Mouse (Mus musculus): ENCODE measurements around the gene Lipa. TPM values are rescaled to one million over a fixed set of nuclear protein-coding genes. Genes with fewer than 3 reads are reported as not detected.
A peak's percentile ranks its signal among the peaks of the same experiment; 100 is the strongest.

Lipa gene
- polyA plus RNA-seq, 1 experiment from 2014 or later: 48.0 TPM

DNA sequence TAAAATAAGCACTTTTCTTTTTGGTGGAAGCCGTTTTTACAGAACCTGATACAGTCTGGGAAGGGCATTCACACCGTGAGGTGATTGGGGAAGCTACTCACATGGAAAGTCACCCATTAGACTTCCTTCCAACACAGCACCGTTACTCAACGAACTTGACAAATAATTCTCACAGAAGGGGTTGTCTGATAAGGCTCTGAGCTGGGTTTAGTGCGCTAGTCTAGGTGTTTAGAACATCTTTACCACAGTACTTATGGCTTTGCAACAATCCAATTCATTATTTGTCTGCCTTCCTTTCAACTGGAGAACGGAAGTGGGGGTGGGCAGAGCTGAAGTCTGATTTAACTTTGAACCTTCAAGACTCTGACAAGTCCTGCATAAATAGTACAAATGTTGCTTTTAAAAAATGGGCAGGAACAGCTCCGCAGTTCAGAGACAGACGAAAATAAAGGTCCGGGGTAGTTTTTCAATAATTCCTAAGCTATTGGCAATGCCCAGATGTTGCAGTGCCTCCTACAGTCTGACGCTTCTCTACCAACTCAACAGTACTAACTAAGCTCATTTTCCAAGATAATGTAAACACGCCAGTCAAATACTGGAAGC, 852 bp downstream of the Lipa start:
- H3K4me2 ChIP-seq (ENCODE audit: low read length): peak overlapping the region; percentile 81
- no peaks in the 10 kb centered on the region for H3K36me3 ChIP-seq (ENCODE audit: insufficient read depth, low read length)
- H3K4me3 ChIP-seq (replicated peaks; ENCODE audit: low read depth, low read length): peak overlapping the region; percentile 73
- peak; percentile 53 for DNase-seq (ENCODE audit: low spot score)
- H3K4me1 ChIP-seq (replicated peaks; ENCODE audit: insufficient read depth, low read length): no peaks in the 10 kb centered on the region
- H3K9me3 ChIP-seq (replicated peaks; ENCODE audit: low read length): no peaks in the 10 kb centered on the region
- peak overlapping the region; percentile 64 for H3K9ac ChIP-seq (ENCODE audit: low read depth, low read length)
- H3K27me3 ChIP-seq (ENCODE audit: insufficient read depth, low read length): no peaks in the 10 kb centered on the region
- TF ChIP-seq CTCF (IDR thresholded peaks at IDR 0.05; ENCODE audit: low read depth): peak; percentile 46
- peak overlapping the region; percentile 9; the same call in 1 of the 2 replicates for H3K27ac ChIP-seq
- WGBS: 22% methylated on average over 11 of the region's 11 CpGs
- ATAC-seq (replicated peaks; ENCODE audit: low FRiP score, low read depth): no peak

DNA sequence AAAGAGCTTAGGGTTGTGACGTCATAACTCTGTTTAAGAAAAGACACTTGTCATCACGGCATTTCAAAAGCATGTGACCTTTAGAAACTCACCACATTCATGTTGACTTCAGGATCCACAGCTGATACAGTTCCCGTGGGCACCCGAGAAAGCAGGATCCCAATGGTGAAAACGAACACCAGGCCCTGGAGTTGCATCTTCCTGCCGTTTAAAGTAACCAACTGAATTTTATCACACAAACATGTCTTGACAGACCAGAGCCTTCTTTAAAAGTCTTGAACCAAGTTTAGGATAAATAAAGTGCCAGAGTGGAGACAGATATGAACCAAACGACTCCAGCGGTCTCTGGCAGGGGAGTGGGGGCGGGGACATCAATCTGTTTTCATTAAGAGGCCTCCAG, 2.6 kb downstream of the Lipa start:
- H3K4me3 ChIP-seq (replicated peaks; ENCODE audit: low read depth, low read length): no peak overlapping the region
- ATAC-seq (replicated peaks; ENCODE audit: low FRiP score, low read depth) (no peak), DNase-seq (ENCODE audit: low spot score) (no peak)
- no peaks in the 10 kb centered on the region for H3K27me3 ChIP-seq (ENCODE audit: insufficient read depth, low read length)
- H3K36me3 ChIP-seq (ENCODE audit: insufficient read depth, low read length): no peaks in the 10 kb centered on the region
- H3K9ac ChIP-seq (ENCODE audit: low read depth, low read length): no peak overlapping the region
- H3K9me3 ChIP-seq (replicated peaks; ENCODE audit: low read length): no peaks in the 10 kb centered on the region
- H3K27ac ChIP-seq: no peak overlapping the region
- TF ChIP-seq CTCF (IDR thresholded peaks at IDR 0.05; ENCODE audit: low read depth): no peak
- 61% methylated on average over 9 of the region's 9 CpGs for WGBS
- H3K4me1 ChIP-seq (replicated peaks; ENCODE audit: insufficient read depth, low read length): no peaks in the 10 kb centered on the region
- no peak overlapping the region for H3K4me2 ChIP-seq (ENCODE audit: low read length)

DNA sequence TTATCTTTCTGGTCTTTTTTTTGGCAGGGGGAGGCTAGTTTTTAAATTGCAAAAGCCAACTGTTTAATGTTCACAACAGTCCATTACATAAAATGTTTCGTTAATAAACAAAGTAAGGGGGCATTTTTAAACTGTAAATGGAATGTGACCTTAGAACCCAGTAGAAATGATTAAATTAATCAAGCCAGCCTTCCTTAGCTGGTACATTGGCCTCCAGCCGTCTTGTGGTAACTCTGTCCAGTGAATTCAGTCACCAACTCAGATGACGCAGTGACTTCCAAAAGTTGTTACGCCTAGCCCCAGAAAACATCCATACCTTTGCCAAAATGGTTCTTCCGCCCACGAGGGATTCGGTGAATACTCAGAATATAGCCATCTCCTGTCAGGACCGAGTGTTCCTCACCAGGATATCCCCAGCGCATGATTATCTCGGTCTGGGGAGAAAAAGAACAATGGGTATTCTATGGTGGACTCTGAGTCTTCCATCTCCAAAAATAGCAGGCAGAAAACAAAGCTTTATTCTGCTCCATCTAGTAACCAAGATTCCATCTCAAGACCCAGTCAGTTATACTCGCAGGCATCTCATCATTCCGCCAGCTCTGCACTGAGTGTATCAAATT, 4.1 kb downstream of the Lipa start:
- H3K27me3 ChIP-seq (ENCODE audit: insufficient read depth, low read length): no peaks in the 10 kb centered on the region
- no peak overlapping the region for H3K4me2 ChIP-seq (ENCODE audit: low read length)
- H3K4me1 ChIP-seq (replicated peaks; ENCODE audit: insufficient read depth, low read length): no peaks in the 10 kb centered on the region
- no peaks in the 10 kb centered on the region for H3K9me3 ChIP-seq (replicated peaks; ENCODE audit: low read length)
- DNase-seq (ENCODE audit: low spot score) (no peak), ATAC-seq (replicated peaks; ENCODE audit: low FRiP score, low read depth) (no peak)
- no peak for TF ChIP-seq CTCF (IDR thresholded peaks at IDR 0.05; ENCODE audit: low read depth)
- peaks cover 5% of the 10 kb centered on the region; the same call in 1 of the 2 replicates for H3K36me3 ChIP-seq (ENCODE audit: insufficient read depth, low read length)
- 84% methylated on average over 12 of the region's 12 CpGs for WGBS
- H3K9ac ChIP-seq (ENCODE audit: low read depth, low read length): no peak overlapping the region
- no peak overlapping the region for H3K27ac ChIP-seq
- no peak overlapping the region for H3K4me3 ChIP-seq (replicated peaks; ENCODE audit: low read depth, low read length)

DNA sequence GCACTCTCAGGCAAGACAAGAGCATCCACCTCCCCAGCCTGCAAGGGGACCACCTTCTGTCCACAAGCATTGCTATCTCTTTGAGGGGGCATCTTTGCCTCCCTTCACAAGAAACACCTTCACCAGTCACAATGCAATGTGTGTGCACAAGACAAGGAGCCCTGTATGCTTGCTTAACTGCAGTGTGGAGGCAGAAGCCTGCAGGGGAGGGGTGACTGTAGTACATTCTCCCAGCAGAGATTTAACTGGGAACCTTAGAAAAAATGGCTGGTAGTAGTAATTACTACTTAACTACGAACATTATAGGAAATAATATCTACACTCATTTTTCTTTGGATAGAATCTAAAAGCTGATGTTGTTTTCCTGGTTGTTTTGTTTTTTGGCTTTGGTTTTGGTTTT, 5.3 kb downstream of the Lipa start:
- peaks cover 5% of the 10 kb centered on the region; the same call in 1 of the 2 replicates for H3K36me3 ChIP-seq (ENCODE audit: insufficient read depth, low read length)
- H3K9ac ChIP-seq (ENCODE audit: low read depth, low read length): no peak overlapping the region
- H3K4me2 ChIP-seq (ENCODE audit: low read length): no peak overlapping the region
- no peak overlapping the region for H3K27ac ChIP-seq
- no peak overlapping the region for H3K4me3 ChIP-seq (replicated peaks; ENCODE audit: low read depth, low read length)
- DNase-seq (ENCODE audit: low spot score): no peak
- no peaks in the 10 kb centered on the region for H3K4me1 ChIP-seq (replicated peaks; ENCODE audit: insufficient read depth, low read length)
- TF ChIP-seq CTCF (IDR thresholded peaks at IDR 0.05; ENCODE audit: low read depth): no peak
- WGBS: 95% methylated on average over 1 of the region's 1 CpGs
- no peaks in the 10 kb centered on the region for H3K27me3 ChIP-seq (ENCODE audit: insufficient read depth, low read length)
- no peak for ATAC-seq (replicated peaks; ENCODE audit: low FRiP score, low read depth)
- H3K9me3 ChIP-seq (replicated peaks; ENCODE audit: low read length): no peaks in the 10 kb centered on the region

DNA sequence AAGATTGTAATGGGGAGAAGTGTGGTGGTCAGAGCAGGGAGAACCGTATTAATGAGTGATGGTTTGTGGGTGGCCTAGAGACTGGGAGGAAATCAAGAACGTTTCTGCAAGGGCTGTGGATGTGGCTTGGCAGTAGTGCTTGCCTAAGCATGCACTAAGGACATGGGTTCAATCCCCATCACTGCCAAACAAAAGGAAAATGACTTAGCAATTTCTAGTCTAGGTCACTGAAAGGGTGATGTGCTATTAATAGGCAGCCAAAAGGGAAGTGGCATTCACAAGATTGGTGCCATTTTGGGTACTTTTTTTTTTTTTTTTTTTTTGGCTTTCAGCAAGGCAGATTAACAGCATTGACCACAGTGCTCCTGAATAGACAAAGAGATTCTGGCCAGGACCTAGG, 5.9 kb downstream of the Lipa start:
- no peak for ATAC-seq (replicated peaks; ENCODE audit: low FRiP score, low read depth)
- H3K27ac ChIP-seq: no peak overlapping the region
- no peak overlapping the region for H3K9ac ChIP-seq (ENCODE audit: low read depth, low read length)
- H3K4me1 ChIP-seq (replicated peaks; ENCODE audit: insufficient read depth, low read length): no peaks in the 10 kb centered on the region
- WGBS: 54% methylated on average over 2 of the region's 2 CpGs
- peaks cover 5% of the 10 kb centered on the region; the same call in 1 of the 2 replicates for H3K36me3 ChIP-seq (ENCODE audit: insufficient read depth, low read length)
- H3K4me3 ChIP-seq (replicated peaks; ENCODE audit: low read depth, low read length): no peak overlapping the region
- TF ChIP-seq CTCF (IDR thresholded peaks at IDR 0.05; ENCODE audit: low read depth): no peak
- no peaks in the 10 kb centered on the region for H3K27me3 ChIP-seq (ENCODE audit: insufficient read depth, low read length)
- DNase-seq (ENCODE audit: low spot score): no peak
- H3K4me2 ChIP-seq (ENCODE audit: low read length): no peak overlapping the region
- H3K9me3 ChIP-seq (replicated peaks; ENCODE audit: low read length): no peaks in the 10 kb centered on the region

DNA sequence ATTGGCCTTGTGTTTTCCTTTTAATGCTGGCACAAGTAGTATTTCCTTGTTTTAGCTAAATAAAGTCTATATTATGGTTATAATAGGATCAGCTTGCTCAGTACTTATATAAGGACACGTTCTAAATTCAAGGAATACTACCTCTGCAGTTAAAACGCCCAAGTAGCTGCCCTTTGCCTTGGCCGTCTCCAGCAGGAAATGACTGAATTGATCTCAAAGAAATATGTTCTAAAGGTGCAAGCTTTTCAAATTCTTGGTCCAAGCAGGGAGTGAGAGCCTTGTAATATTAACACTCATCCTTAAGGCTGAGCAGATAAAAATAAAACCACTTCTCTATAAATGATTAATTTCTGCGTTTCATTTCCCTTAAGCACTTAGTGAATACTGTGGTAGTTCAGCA, 7.2 kb downstream of the Lipa start:
- DNase-seq (ENCODE audit: low spot score) (no peak), ATAC-seq (replicated peaks; ENCODE audit: low FRiP score, low read depth) (no peak)
- TF ChIP-seq CTCF (IDR thresholded peaks at IDR 0.05; ENCODE audit: low read depth): no peak
- Histone ChIP-seq H3K4me1 (replicated peaks; ENCODE audit: insufficient read depth, low read length) (no peaks in the 10 kb centered on the region), H3K4me3 (replicated peaks; ENCODE audit: low read depth, low read length) (no peak overlapping the region), H3K27me3 (ENCODE audit: insufficient read depth, low read length) (no peaks in the 10 kb centered on the region), H3K27ac (no peak overlapping the region), H3K9ac (ENCODE audit: low read depth, low read length) (no peak overlapping the region), H3K36me3 (ENCODE audit: insufficient read depth, low read length) (peaks cover 5% of the 10 kb centered on the region; the same call in 1 of the 2 replicates), H3K4me2 (ENCODE audit: low read length) (no peak overlapping the region), H3K9me3 (replicated peaks; ENCODE audit: low read length) (no peaks in the 10 kb centered on the region)
- WGBS: 62% methylated on average over 4 of the region's 4 CpGs
